Mouse (Mus musculus): ENCODE results near the gene Lrrc25. TPM values are rescaled to one million over a fixed set of nuclear protein-coding genes. Genes with fewer than 3 reads are reported as not detected.
A peak's percentile ranks its signal among the peaks of the same experiment; 100 is the strongest.
"Not testable (repeated sequence)": the region's sequence is repeated elsewhere in the genome, so short reads cannot be mapped to it uniquely, and the experiment has no call there.

Gene Lrrc25
- total and polyA plus RNA-seq, 3 experiments, result 0.30 to 5.9 (median 2.4) TPM

DNA sequence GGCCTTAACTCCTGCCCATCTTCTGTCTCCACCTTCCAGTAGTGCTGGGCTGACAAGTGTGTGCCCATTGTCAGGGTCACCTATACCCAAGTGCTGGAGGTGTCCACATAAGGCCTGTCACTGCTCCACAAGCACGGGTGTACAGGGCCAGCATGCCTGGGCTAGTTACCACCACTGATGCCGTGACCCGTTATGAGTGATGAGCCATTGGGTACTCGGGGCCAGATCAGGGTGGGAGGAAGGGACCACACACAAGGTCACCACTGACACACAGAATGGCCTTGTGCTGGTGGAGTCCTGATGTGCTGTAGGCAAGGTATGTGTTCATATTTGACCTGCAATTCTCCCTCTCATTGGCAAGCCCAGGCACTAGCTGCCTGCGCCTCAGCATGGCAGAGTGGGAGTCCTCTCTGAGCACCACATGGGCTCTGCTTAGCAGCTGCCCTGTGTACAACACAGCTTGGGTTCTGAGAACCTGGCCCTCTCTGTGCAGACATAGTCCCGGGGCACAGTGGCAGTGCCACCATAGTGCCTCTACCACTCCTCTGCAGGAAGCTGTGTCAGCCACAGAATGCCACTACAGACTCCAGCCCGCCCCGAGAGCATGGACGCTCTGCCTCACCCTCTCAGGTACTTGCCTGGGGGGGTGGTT, 31.2 kb upstream of the Lrrc25 start:
- no peak for DNase-seq (ENCODE audit: extremely low read depth)
- peaks cover 72 to 84% of the 10 kb centered on the region in 2 experiments for H3K36me3 ChIP-seq (replicated peaks in 1 of 2; ENCODE audit: control insufficient read depth in 1 of 2, insufficient read depth in 1 of 2, low read length in 1 of 2)
- TF ChIP-seq HCFC1 (IDR thresholded peaks at IDR 0.05; ENCODE audit: low read depth, low read length) (no peak), CTCF (conservative IDR thresholded peaks at IDR 0.05 in 1 of 2, IDR thresholded peaks at IDR 0.05 in 1 of 2; ENCODE audit: low read depth in 2 of 2, low read length in 2 of 2) (no peak), ZMIZ1 (IDR thresholded peaks at IDR 0.05; ENCODE audit: low read depth, low read length) (no peak), MAFK (IDR thresholded peaks at IDR 0.05; ENCODE audit: insufficient replicate concordance, low read length) (no peak), ETS1 (conservative IDR thresholded peaks at IDR 0.05; ENCODE audit: low read depth, low read length) (no peak), PAX5 (IDR thresholded peaks at IDR 0.05; ENCODE audit: low read length) (no peak), ZNF384 (IDR thresholded peaks at IDR 0.05; ENCODE audit: low read depth, low read length) (no peak), POLR2A (IDR thresholded peaks at IDR 0.05; ENCODE audit: low read depth, low read length) (no peak), NRF1 (IDR thresholded peaks at IDR 0.05; ENCODE audit: low read depth, low read length) (no peak), MYC (IDR thresholded peaks at IDR 0.05; ENCODE audit: low read depth, low read length) (no peak), UBTF (IDR thresholded peaks at IDR 0.05; ENCODE audit: low read depth, low read length) (no peak), KAT2A (IDR thresholded peaks at IDR 0.05; ENCODE audit: insufficient replicate concordance, low read length) (no peak), USF2 (conservative IDR thresholded peaks at IDR 0.05; ENCODE audit: low read depth, low read length) (no peak), TCF12 (IDR thresholded peaks at IDR 0.05; ENCODE audit: low read depth, low read length) (no peak), ZC3H11A (IDR thresholded peaks at IDR 0.05; ENCODE audit: low read depth, low read length) (no peak), E2F4 (IDR thresholded peaks at IDR 0.05; ENCODE audit: insufficient replicate concordance, low read depth, low read length) (no peak), RAD21 (IDR thresholded peaks at IDR 0.05; ENCODE audit: low read depth, low read length) (no peak), USF1 (IDR thresholded peaks at IDR 0.05; ENCODE audit: low read depth, low read length) (no peak)
- H3K4me3 ChIP-seq (replicated peaks in 1 of 3; ENCODE audit: low read depth in 2 of 3, low read length in 2 of 3, poor library complexity in 1 of 3), result no peak overlapping the region
- no peaks in the 10 kb centered on the region for H3K9me3 ChIP-seq (replicated peaks; ENCODE audit: low read length)
- H3K4me2 ChIP-seq (ENCODE audit: insufficient read depth, low read depth, poor library complexity, severe bottlenecking), result no peak overlapping the region
- dilution Hi-C loops (cut with MboI; ENCODE audit: extremely low pct_ligation_motif_present, extremely low pct_unique_long_range_greater_than_20kb, low sequenced_read_pairs), result no loop called here
- no peaks in the 10 kb centered on the region for H3K4me1 ChIP-seq (ENCODE audit: control insufficient read depth in 1 of 2, insufficient read depth in 2 of 2)
- H3K9ac ChIP-seq (ENCODE audit: insufficient read depth, low read depth), result no peak overlapping the region
- no peak overlapping the region for H3K27ac ChIP-seq (ENCODE audit: insufficient read depth, low read depth)
- H3K79me2 ChIP-seq (replicated peaks; ENCODE audit: control insufficient read depth, extremely low read depth, insufficient read depth, poor library complexity, severe bottlenecking), result no peaks in the 10 kb centered on the region
- in situ Hi-C loops (cut with MboI; ENCODE audit: low pct_ligation_motif_present, low pct_unique_long_range_greater_than_20kb, low sequenced_read_pairs), result no loop called here
- H3K27me3 ChIP-seq (replicated peaks), result no peaks in the 10 kb centered on the region

DNA sequence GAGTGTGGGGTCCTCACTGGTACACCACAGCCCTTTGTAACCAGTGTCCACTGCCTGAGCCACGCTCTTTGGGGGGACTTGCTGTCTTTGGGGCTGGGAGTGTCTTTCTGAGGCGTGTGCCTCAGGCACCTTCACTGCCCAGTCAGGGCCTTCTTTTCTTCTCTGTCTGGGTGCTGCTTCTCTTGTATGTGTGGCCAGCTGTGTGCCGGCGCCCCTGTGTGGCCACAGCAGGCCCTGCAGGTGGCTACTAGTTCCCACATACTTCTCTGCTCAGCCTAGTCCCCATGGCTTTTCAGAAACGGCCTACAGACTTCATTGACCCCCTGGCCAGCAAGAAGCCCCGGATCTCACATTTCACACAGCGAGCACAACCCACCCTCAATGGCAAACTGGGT, 30.7 kb upstream of the Lrrc25 start:
- Histone ChIP-seq H3K79me2 (replicated peaks; ENCODE audit: control insufficient read depth, extremely low read depth, insufficient read depth, poor library complexity, severe bottlenecking) (no peaks in the 10 kb centered on the region), H3K4me3 (replicated peaks in 1 of 3; ENCODE audit: low read depth in 2 of 3, low read length in 2 of 3, poor library complexity in 1 of 3) (no peak overlapping the region), H3K4me1 (ENCODE audit: control insufficient read depth in 1 of 2, insufficient read depth in 2 of 2) (no peaks in the 10 kb centered on the region), H3K9ac (ENCODE audit: insufficient read depth, low read depth) (no peak overlapping the region), H3K27me3 (replicated peaks) (no peaks in the 10 kb centered on the region), H3K36me3 (replicated peaks in 1 of 2; ENCODE audit: control insufficient read depth in 1 of 2, insufficient read depth in 1 of 2, low read length in 1 of 2) (peaks cover 72 to 84% of the 10 kb centered on the region in 2 experiments), H3K4me2 (ENCODE audit: insufficient read depth, low read depth, poor library complexity, severe bottlenecking) (no peak overlapping the region), H3K27ac (ENCODE audit: insufficient read depth, low read depth) (no peak overlapping the region), H3K9me3 (replicated peaks; ENCODE audit: low read length) (no peaks in the 10 kb centered on the region)
- in situ Hi-C loops (cut with MboI; ENCODE audit: low pct_ligation_motif_present, low pct_unique_long_range_greater_than_20kb, low sequenced_read_pairs), result no loop called here
- dilution Hi-C loops (cut with MboI; ENCODE audit: extremely low pct_ligation_motif_present, extremely low pct_unique_long_range_greater_than_20kb, low sequenced_read_pairs), result no loop called here
- TF ChIP-seq SIN3A (IDR thresholded peaks at IDR 0.05; ENCODE audit: low read length), result no peak
- peak; percentile 66 for TF ChIP-seq RAD21 (IDR thresholded peaks at IDR 0.05; ENCODE audit: low read depth, low read length)
- TF ChIP-seq SMC3 (IDR thresholded peaks at IDR 0.05; ENCODE audit: low read depth, low read length), result peak; percentile 68
- peak; percentile 27 to 80; a peak in 3 of 4 replicates for TF ChIP-seq CTCF (conservative IDR thresholded peaks at IDR 0.05 in 1 of 2, IDR thresholded peaks at IDR 0.05 in 1 of 2; ENCODE audit: low read depth in 2 of 2, low read length in 2 of 2)
- DNase-seq (ENCODE audit: extremely low read depth), result peak; percentile 47

DNA sequence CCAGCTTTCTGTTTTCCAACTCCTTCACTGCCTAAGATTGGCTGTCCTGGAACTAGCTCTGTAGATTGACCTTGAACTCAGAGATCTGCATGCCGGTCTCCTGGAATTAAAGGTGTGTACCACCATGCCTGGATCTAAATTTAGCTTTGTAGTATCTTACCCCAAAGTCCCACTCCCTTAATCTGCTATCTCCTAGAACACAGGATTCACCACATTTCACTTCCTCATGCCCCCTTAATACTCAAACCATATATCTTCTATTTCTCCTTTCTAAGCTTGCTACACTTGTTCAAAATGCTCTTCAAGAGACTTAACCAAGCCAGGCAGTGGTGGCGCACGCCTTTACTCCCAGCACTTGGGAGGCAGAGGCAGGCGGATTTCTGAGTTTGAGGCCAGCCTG, 28.0 kb upstream of the Lrrc25 start:
- DNase-seq (ENCODE audit: extremely low read depth); H3K4me1 ChIP-seq (ENCODE audit: control insufficient read depth in 1 of 2, insufficient read depth in 2 of 2); H3K9me3 ChIP-seq (replicated peaks; ENCODE audit: low read length); H3K79me2 ChIP-seq (replicated peaks; ENCODE audit: control insufficient read depth, extremely low read depth, insufficient read depth, poor library complexity, severe bottlenecking); H3K4me3 ChIP-seq (replicated peaks in 1 of 3; ENCODE audit: low read depth in 2 of 3, low read length in 2 of 3, poor library complexity in 1 of 3); H3K27me3 ChIP-seq (replicated peaks); H3K4me2 ChIP-seq (ENCODE audit: insufficient read depth, low read depth, poor library complexity, severe bottlenecking); H3K9ac ChIP-seq (ENCODE audit: insufficient read depth, low read depth); H3K27ac ChIP-seq (ENCODE audit: insufficient read depth, low read depth); dilution Hi-C loops (cut with MboI; ENCODE audit: extremely low pct_ligation_motif_present, extremely low pct_unique_long_range_greater_than_20kb, low sequenced_read_pairs); in situ Hi-C loops (cut with MboI; ENCODE audit: low pct_ligation_motif_present, low pct_unique_long_range_greater_than_20kb, low sequenced_read_pairs): not testable (repeated sequence)
- peaks cover 65 to 82% of the 10 kb centered on the region in 2 experiments for H3K36me3 ChIP-seq (replicated peaks in 1 of 2; ENCODE audit: control insufficient read depth in 1 of 2, insufficient read depth in 1 of 2, low read length in 1 of 2)
